Mouse (Mus musculus) myocyte (in vitro differentiated cells): ENCODE measurements around the gene Rcc2.

Source experiments
- MAX ChIP-seq: IDR thresholded peaks from one replicate; pipeline ENCODE4 v1.6.1; 2011; ENCODE audit warnings: low read depth, mild to moderate bottlenecking, control low read depth
- MYOG ChIP-seq, 3 experiments: IDR thresholded peaks; one replicate each; pipeline ENCODE4 v1.6.1; 2011; ENCODE audit warnings: control low read depth in 2 of 3, low read depth in 2 of 3, mild to moderate bottlenecking in 2 of 3; ENCODE audit not compliant: insufficient read length in 2 of 3, control insufficient read depth in 1 of 3, insufficient read depth in 1 of 3
- POLR2A ChIP-seq: IDR thresholded peaks from one replicate; pipeline ENCODE4 v1.6.1; 2011; ENCODE audit warnings: low read depth, mild to moderate bottlenecking, control low read depth, moderate library complexity; ENCODE audit not compliant: insufficient read length
- POLR2AphosphoS2 ChIP-seq: IDR thresholded peaks from one replicate; pipeline ENCODE4 v1.6.1; 2011; ENCODE audit warnings: low read depth, control low read depth; ENCODE audit not compliant: insufficient read length
- REST ChIP-seq: IDR thresholded peaks from one replicate; pipeline ENCODE4 v1.6.1; 2011; ENCODE audit warnings: mild to moderate bottlenecking, control low read depth, moderate library complexity; ENCODE audit not compliant: insufficient read depth, insufficient read length
- SRF ChIP-seq: IDR thresholded peaks from one replicate; pipeline ENCODE4 v1.6.1; 2011; ENCODE audit warnings: low read depth; ENCODE audit not compliant: control insufficient read depth, insufficient read length
- TCF12 ChIP-seq: IDR thresholded peaks from one replicate; pipeline ENCODE4 v1.6.1; 2011; ENCODE audit warnings: mild to moderate bottlenecking, control low read depth; ENCODE audit not compliant: poor library complexity, insufficient read depth, severe bottlenecking
- TCF3 ChIP-seq: IDR thresholded peaks from one replicate; pipeline ENCODE4 v1.6.1; 2011; ENCODE audit warnings: low read depth, control low read depth; ENCODE audit not compliant: insufficient read length
- USF1 ChIP-seq: IDR thresholded peaks from one replicate; pipeline ENCODE4 v1.6.1; 2011; ENCODE audit warnings: low read depth, mild to moderate bottlenecking, control low read depth, moderate library complexity

GRCm38 (mm10) chr4:140661406-140662022 is 38.8 kb upstream of the Rcc2 start:
- TF ChIP-seq TCF12 (no peak), POLR2AphosphoS2 (no peak), POLR2A (no peak), MAX (no peak), TCF3 (no peak), MYOG (IDR thresholded peaks at IDR 0.05; ENCODE audit: control insufficient read depth in 1 of 3, insufficient read depth in 1 of 3, insufficient read length in 2 of 3, low read depth in 2 of 3) (no peak), REST (no peak), USF1 (no peak), SRF (no peak)
